In genomic region chr2:160657801-160658442, GRCm38 (mm10) we compare ENCODE assay signal across 12 mouse cellular contexts. TPM values are rescaled to one million over a fixed set of nuclear protein-coding genes. Genes with fewer than 3 reads are reported as not detected.
A peak's percentile ranks its signal among the peaks of the same experiment; 100 is the strongest.
DNase-seq lines count a peak whose midpoint lies in the region; ATAC-seq and TF ChIP-seq lines count a peak whose summit lies in the region.
"Had no signal": no experiment of that assay in that cellular context is flagged by ENCODE, and none has a peak within 500 bp of the region (broad histone marks: within the 10 kb centered on the region; RNA-seq: fewer than 3 reads in every experiment).

No protein-coding gene starts in this region.

- H3K4me3 ChIP-seq in ES-Bruce4 (ENCODE audit: low read depth, low read length), result no peak overlapping the region
- H3K4me3 ChIP-seq in liver, embryonic 16.5 days (ENCODE audit: low read depth, low read length), result peak overlapping the region; percentile 42
- H3K4me3 ChIP-seq: left cerebral cortex, adult 2 months; limb, embryonic 15.5 days; midbrain, embryonic 10.5 days had no signal

- H3K27me3 ChIP-seq in ES-Bruce4 (ENCODE audit: control insufficient read depth, insufficient read depth, low read length, poor library complexity, severe bottlenecking), result no peaks in the 10 kb centered on the region
- no peaks in the 10 kb centered on the region for H3K27me3 ChIP-seq in liver, embryonic 16.5 days (ENCODE audit: control insufficient read depth, insufficient read depth, low read depth, low read length)
- H3K27me3 ChIP-seq: limb, embryonic 15.5 days had no signal

- peaks cover 2% of the 10 kb centered on the region; the same call in 1 of the 2 replicates for H3K36me3 ChIP-seq in ES-Bruce4 (ENCODE audit: control insufficient read depth, insufficient read depth, low read length, poor library complexity, severe bottlenecking)
- peaks cover 30% of the 10 kb centered on the region for H3K36me3 ChIP-seq in liver, embryonic 16.5 days (ENCODE audit: control insufficient read depth, insufficient read depth)

- H3K4me1 ChIP-seq in ES-Bruce4 (ENCODE audit: control insufficient read depth, insufficient read depth, low read length), result peaks cover 3% of the 10 kb centered on the region
- H3K4me1 ChIP-seq in liver, embryonic 16.5 days (ENCODE audit: control insufficient read depth, low read depth, low read length), result peaks cover 39% of the 10 kb centered on the region
- H3K4me1 ChIP-seq: limb, embryonic 15.5 days; midbrain, embryonic 10.5 days had no signal

- H3K27ac ChIP-seq in ES-Bruce4 (ENCODE audit: insufficient read depth, low read length), result peak overlapping the region; percentile 93
- peak overlapping the region; percentile 88 for H3K27ac ChIP-seq in liver, embryonic 16.5 days (ENCODE audit: low read length)
- H3K27ac ChIP-seq: left cerebral cortex, adult 2 months; limb, embryonic 15.5 days; midbrain, embryonic 10.5 days had no signal

- peak; percentile 73 for ATAC-seq in frontal cortex, adult (ENCODE audit: low TSS enrichment)
- peak; percentile 93 for ATAC-seq in erythroblast, adult 5-6 weeks (replicated peaks; ENCODE audit: low FRiP score, poor library complexity, severe bottlenecking)
- peak; percentile 96 for ATAC-seq in liver, embryonic 16.5 days (ENCODE audit: low read depth)
- ATAC-seq: forebrain, embryonic 14.5 days had no signal

- 57% methylated on average over 13 of the region's 13 CpGs for WGBS in liver, embryonic 16.5 days (ENCODE audit: insufficient replicate concordance)

- no peaks in the 10 kb centered on the region for H3K9me3 ChIP-seq in ES-Bruce4 (replicated peaks; ENCODE audit: control insufficient read depth, insufficient read depth, low read length, poor library complexity, severe bottlenecking)
- no peaks in the 10 kb centered on the region for H3K9me3 ChIP-seq in liver, embryonic 16.5 days (replicated peaks; ENCODE audit: control insufficient read depth, low read length)
- H3K9me3 ChIP-seq: limb, embryonic 15.5 days; midbrain, embryonic 10.5 days had no signal

- 0 out of 2 replicates have a peak, but pooled peaks have one; percentile 31 for TF ChIP-seq EP300 in ES-Bruce4 (IDR thresholded peaks at IDR 0.05; ENCODE audit: insufficient read depth, low read depth, low read length)

- H3K4me2 ChIP-seq in liver, embryonic 16.5 days (ENCODE audit: low read depth, low read length), result peak overlapping the region; percentile 66
- H3K4me2 ChIP-seq: limb, embryonic 15.5 days had no signal

- TF ChIP-seq CTCF in ES-Bruce4 (IDR thresholded peaks at IDR 0.05; ENCODE audit: low read depth, low read length), result no peak

- peak overlapping the region; percentile 78 for H3K9ac ChIP-seq in ES-Bruce4 (ENCODE audit: low read depth, poor library complexity, severe bottlenecking)
- H3K9ac ChIP-seq in liver, embryonic 16.5 days (ENCODE audit: low read depth, low read length), result peak overlapping the region; percentile 59
- H3K9ac ChIP-seq: limb, embryonic 15.5 days had no signal

- no peak for DNase-seq in frontal cortex, postnatal 25 days (ENCODE audit: low spot score in 2 of 2)
- no peak for DNase-seq in ovary, postnatal 36 days (ENCODE audit: low spot score)
- DNase-seq in kidney, postnatal 14 days, result no peak
- no peak for DNase-seq in urinary bladder, adult 18-20 months (ENCODE audit: low spot score in 2 of 2)

- no peak for TF ChIP-seq POLR2A in ES-Bruce4 (IDR thresholded peaks at IDR 0.05; ENCODE audit: insufficient read depth, low read length)

RNA-seq across cellular contexts. Expression of gene Top1, which starts 12.2 kb away (rescaled TPM):
- 156 and 174 TPM in 2 replicates for polyA plus RNA-seq in ES-Bruce4 (2011; ENCODE audit: insufficient read depth, insufficient read length, low read depth, missing spikeins)
- 145 and 146 TPM in 2 replicates for total RNA-seq in erythroblast, adult 5-6 weeks (2015; ENCODE audit: low replicate concordance)
- total RNA-seq in erythroblast, adult 5-6 weeks (2017; ENCODE audit: low replicate concordance), result 336 and 395 TPM in 2 replicates
- 55.7 and 60.3 TPM in 2 replicates for polyA plus RNA-seq in liver, embryonic 16.5 days (2015; fragmentation: Nextera tagmentation; extraction: Ambion mirVana)
